Mouse (Mus musculus) heart, postnatal 4 days (tissue): ENCODE data around the gene Acot5. TPM values are rescaled to one million over a fixed set of nuclear protein-coding genes. Genes with fewer than 3 reads are reported as not detected.

Source experiments
- total RNA-seq, 2 experiments: library from RNA; stranded (reverse); gene quantifications; 2 replicates each; pipeline ENCODE4 v1.2.3; 2021

Acot5 gene
- total RNA-seq, 2 experiments from 2014 or later, result 0.21 TPM; not detected in 1

Other genes starting within 250 kb of the Acot5 start
- 10 to 100 TPM; 34.5 to 37.1 TPM for gene Numb, start 147.4 kb upstream of the Acot5 start, total RNA-seq
- 10 to 100 TPM; 10.6 to 10.8 TPM for gene Riox1, start 118.7 kb upstream of the Acot5 start, total RNA-seq
- under 1 TPM in 1 of 2 experiments, not detected in 1; 0.09 TPM for gene Heatr4, start 84.5 kb upstream of the Acot5 start, total RNA-seq
- 100 to 1,000 TPM; 204 to 209 TPM for gene Acot2, start 81.5 kb upstream of the Acot5 start, total RNA-seq
- 100 to 1,000 TPM; 161 to 177 TPM for gene Acot1, start 59.8 kb upstream of the Acot5 start, total RNA-seq
- 1 to 10 TPM; 1.3 to 1.5 TPM for gene Acot4, start 30.9 kb upstream of the Acot5 start, total RNA-seq
- not detected for gene Gm49366, start 30.4 kb upstream of the Acot5 start, total RNA-seq
- 1 to 10 TPM; 2.2 to 2.5 TPM for gene Acot3, start 17.2 kb upstream of the Acot5 start, total RNA-seq
- 1 to 10 TPM; 2.9 to 3.4 TPM for gene Acot6, start 31.3 kb downstream of the Acot5 start, total RNA-seq
- 10 to 100 TPM in 1 of 2 experiments, 1 to 10 TPM in 1; 9.2 to 12.3 TPM for gene Dnal1, start 45.0 kb downstream of the Acot5 start, total RNA-seq
- gene Pnma1, start 79.2 kb downstream of the Acot5 start, total RNA-seq, result under 1 TPM; 0.54 to 0.62 TPM
- 10 to 100 TPM; 18.5 to 18.6 TPM for gene Elmsan1, start 149.6 kb downstream of the Acot5 start, total RNA-seq
- 100 to 1,000 TPM; 127 to 132 TPM for gene Ptgr2, start 215.9 kb downstream of the Acot5 start, total RNA-seq
- 10 to 100 TPM; 37.3 to 38.1 TPM for gene Zfp410, start 247.5 kb downstream of the Acot5 start, total RNA-seq